Mouse (Mus musculus) liver, adult 2 months (tissue): ENCODE measurements around the gene Srp72.

Experiments used
- CTCF ChIP-seq: fragments of 200-500 bp; IDR thresholded peaks from 2 replicates; pipeline ENCODE4 v1.5.1; 2011; ENCODE audit warnings: low read depth, low read length, control low read depth
- POLR2A ChIP-seq: fragments of 200-500 bp; IDR thresholded peaks from 2 replicates; pipeline ENCODE4 v1.6.1; 2011; ENCODE audit warnings: low read length, control low read depth; ENCODE audit not compliant: insufficient read depth; ENCODE audit errors: extremely low read depth

DNA sequence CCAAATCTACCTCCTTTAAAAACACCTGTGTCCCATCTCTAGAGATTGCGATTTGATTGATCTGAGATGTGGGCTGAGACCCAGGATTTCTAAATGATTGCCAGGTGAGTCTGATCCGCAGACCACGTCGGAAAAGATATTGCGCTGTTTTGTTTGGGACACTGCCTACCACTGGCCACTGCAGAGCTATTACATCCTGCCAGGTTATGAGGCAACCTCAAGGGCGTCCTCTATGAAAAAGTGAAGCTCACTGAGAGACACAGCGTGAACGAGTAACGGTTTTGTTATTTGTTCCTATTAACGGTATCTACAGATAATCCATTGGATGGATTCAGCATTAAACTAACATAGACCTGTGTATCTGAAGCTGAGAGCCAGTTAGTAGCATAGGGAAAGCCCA lies 64.0 kb downstream of the Srp72 start:
- TF ChIP-seq CTCF (no peak), POLR2A (no peak)
